Mouse (Mus musculus) CH12.LX (cell line): Measurements from ENCODE around the gene Hand1. TPM values are rescaled to one million over a fixed set of nuclear protein-coding genes. Genes with fewer than 3 reads are reported as not detected.
A peak's percentile ranks its signal among the peaks of the same experiment; 100 is the strongest.
"Not testable (repeated sequence)": the region's sequence is repeated elsewhere in the genome, so short reads cannot be mapped to it uniquely, and the experiment has no call there.

Experiments used
- DNase-seq: peaks from one replicate; pipeline ENCODE4 v3.0.0-alpha.2; 2013; ENCODE audit errors: extremely low read depth
- H3K27ac ChIP-seq: 2 replicates; pipeline ENCODE4 v1.5.1; 2012; ENCODE audit warnings: low read depth, mild to moderate bottlenecking, control low read depth, moderate library complexity; ENCODE audit not compliant: insufficient read depth
- H3K27me3 ChIP-seq: replicated peaks from 2 replicates; pipeline ENCODE3; 2012; ENCODE audit warnings: inconsistent platforms
- H3K36me3 ChIP-seq, 2 experiments: replicated peaks in 1 of 2; 2 replicates each; pipeline versions ENCODE3 to v1.6.1; 2012; ENCODE audit warnings: inconsistent platforms in 1 of 2, low read length in 1 of 2, mild to moderate bottlenecking in 1 of 2, mixed read lengths in 1 of 2, moderate library complexity in 1 of 2; ENCODE audit not compliant: control insufficient read depth in 1 of 2, insufficient read depth in 1 of 2
- H3K4me1 ChIP-seq, 2 experiments: 2 replicates each; pipeline ENCODE4 v1.6.1; 2012; ENCODE audit warnings: inconsistent platforms in 1 of 2, moderate library complexity in 1 of 2; ENCODE audit not compliant: insufficient read depth in 2 of 2, control insufficient read depth in 1 of 2
- H3K4me2 ChIP-seq: 2 replicates; pipeline ENCODE4 v1.6.1; 2012; ENCODE audit warnings: low read depth, mild to moderate bottlenecking, control low read depth; ENCODE audit not compliant: poor library complexity, insufficient read depth, severe bottlenecking
- H3K4me3 ChIP-seq, 3 experiments: fragments of 150-350 bp in 1 of 3; sonication (generic) in 1 of 3; replicated peaks in 1 of 3; 2 replicates each; pipeline versions ENCODE3 to v1.5.1; 2011 to 2012; ENCODE audit warnings: low read depth in 2 of 3, low read length in 2 of 3, mild to moderate bottlenecking in 2 of 3, moderate library complexity in 2 of 3, control low read depth in 1 of 3, improper control_type of control experiment in 1 of 3, inconsistent platforms in 1 of 3, mixed read lengths in 1 of 3; ENCODE audit not compliant: poor library complexity in 1 of 3
- H3K79me2 ChIP-seq: replicated peaks from 2 replicates; pipeline ENCODE4 v1.6.1; 2012; ENCODE audit warnings: mild to moderate bottlenecking, moderate library complexity; ENCODE audit not compliant: control insufficient read depth, poor library complexity, insufficient read depth, severe bottlenecking; ENCODE audit errors: extremely low read depth
- H3K9ac ChIP-seq: 2 replicates; pipeline ENCODE4 v1.6.1; 2012; ENCODE audit warnings: low read depth, mild to moderate bottlenecking, control low read depth, moderate library complexity; ENCODE audit not compliant: insufficient read depth
- H3K9me3 ChIP-seq: replicated peaks from 2 replicates; pipeline ENCODE3; 2012; ENCODE audit warnings: low read length, inconsistent platforms, mixed read lengths
- BHLHE40 ChIP-seq: IDR thresholded peaks from 2 replicates; pipeline ENCODE4 v1.6.1; 2011; ENCODE audit warnings: mild to moderate bottlenecking, low read depth, low read length, improper control_type of control experiment
- CHD1 ChIP-seq: IDR thresholded peaks from 2 replicates; pipeline ENCODE4 v1.6.1; 2012; ENCODE audit warnings: low read depth, low read length, improper control_type of control experiment, inconsistent platforms
- CHD2 ChIP-seq: IDR thresholded peaks from 2 replicates; pipeline ENCODE4 v1.6.1; 2011; ENCODE audit warnings: low read length, improper control_type of control experiment
- CTCF ChIP-seq, 2 experiments: IDR thresholded peaks in 1 of 2; conservative IDR thresholded peaks in 1 of 2; 2 replicates each; pipeline ENCODE4 v1.5.1; 2011 to 2012; ENCODE audit warnings: low read depth in 2 of 2, low read length in 2 of 2, improper control_type of control experiment in 1 of 2, inconsistent platforms in 1 of 2, mild to moderate bottlenecking in 1 of 2, moderate library complexity in 1 of 2
- E2F4 ChIP-seq: IDR thresholded peaks from 2 replicates; pipeline ENCODE4 v1.6.1; 2011; ENCODE audit warnings: low read depth, low read length, improper control_type of control experiment; ENCODE audit not compliant: insufficient replicate concordance
- EP300 ChIP-seq: IDR thresholded peaks from 2 replicates; pipeline ENCODE4 v1.6.1; 2011; ENCODE audit warnings: low read length, improper control_type of control experiment
- IRF4 ChIP-seq: IDR thresholded peaks from 2 replicates; pipeline ENCODE4 v1.6.1; 2014; ENCODE audit warnings: low read depth, mild to moderate bottlenecking, inconsistent platforms, low read length, improper control_type of control experiment
- JUND ChIP-seq: conservative IDR thresholded peaks from 2 replicates; pipeline ENCODE4 v1.6.1; 2011; ENCODE audit warnings: low read depth, low read length, improper control_type of control experiment
- MAX ChIP-seq: IDR thresholded peaks from 2 replicates; pipeline ENCODE4 v1.6.1; 2011; ENCODE audit warnings: low read length, improper control_type of control experiment
- NELFE ChIP-seq: IDR thresholded peaks from 2 replicates; pipeline ENCODE4 v1.6.1; 2011; ENCODE audit warnings: low read depth, low read length, improper control_type of control experiment
- POLR2A ChIP-seq: IDR thresholded peaks from 2 replicates; pipeline ENCODE4 v1.6.1; 2011; ENCODE audit warnings: low read depth, mild to moderate bottlenecking, improper control_type of control experiment, low read length
- RAD21 ChIP-seq: IDR thresholded peaks from 2 replicates; pipeline ENCODE4 v1.6.1; 2011; ENCODE audit warnings: low read depth, mild to moderate bottlenecking, low read length, improper control_type of control experiment, moderate library complexity
- SIN3A ChIP-seq: IDR thresholded peaks from 2 replicates; pipeline ENCODE4 v1.6.1; 2012; ENCODE audit warnings: low read length, improper control_type of control experiment, inconsistent platforms
- TBP ChIP-seq: conservative IDR thresholded peaks from 2 replicates; pipeline ENCODE4 v1.6.1; 2011; ENCODE audit warnings: low read depth, low read length, improper control_type of control experiment
- ZNF384 ChIP-seq: IDR thresholded peaks from 2 replicates; pipeline ENCODE4 v1.6.1; 2012; ENCODE audit warnings: low read depth, low read length, improper control_type of control experiment, inconsistent platforms
- dilution Hi-C: fragments of 300-500 bp; cut with MboI; formaldehyde crosslinking; loops from 2 replicates; pipeline ENCODE4 v1.14.3; 2020; ENCODE audit warnings: low sequenced_read_pairs; ENCODE audit not compliant: extremely low pct_unique_long_range_greater_than_20kb, extremely low pct_ligation_motif_present
- in situ Hi-C: fragments of 300-500 bp; cut with MboI; formaldehyde crosslinking; loops from 3 replicates; pipeline ENCODE4 v1.14.3; 2019; ENCODE audit warnings: low sequenced_read_pairs, low pct_ligation_motif_present, low pct_unique_long_range_greater_than_20kb, mixed read lengths
- polyA plus RNA-seq: library from polyadenylated mRNA; unstranded; fragments of >175 nt; gene quantifications from 2 replicates; pipeline ENCODE4 v1.2.1, GENCODE M21; 2012; ENCODE audit warnings: low read depth; ENCODE audit not compliant: insufficient read length
- total RNA-seq, 2 experiments: library from RNA; depleted of rRNA; stranded (reverse); fragments of 300-350 nt in 1 of 2; fragments of >200 nt in 1 of 2; gene quantifications; 2 replicates each; pipeline ENCODE4 v1.2.3; 2012 to 2014

Gene Hand1
- total and polyA plus RNA-seq, 3 experiments, result not detected

DNA sequence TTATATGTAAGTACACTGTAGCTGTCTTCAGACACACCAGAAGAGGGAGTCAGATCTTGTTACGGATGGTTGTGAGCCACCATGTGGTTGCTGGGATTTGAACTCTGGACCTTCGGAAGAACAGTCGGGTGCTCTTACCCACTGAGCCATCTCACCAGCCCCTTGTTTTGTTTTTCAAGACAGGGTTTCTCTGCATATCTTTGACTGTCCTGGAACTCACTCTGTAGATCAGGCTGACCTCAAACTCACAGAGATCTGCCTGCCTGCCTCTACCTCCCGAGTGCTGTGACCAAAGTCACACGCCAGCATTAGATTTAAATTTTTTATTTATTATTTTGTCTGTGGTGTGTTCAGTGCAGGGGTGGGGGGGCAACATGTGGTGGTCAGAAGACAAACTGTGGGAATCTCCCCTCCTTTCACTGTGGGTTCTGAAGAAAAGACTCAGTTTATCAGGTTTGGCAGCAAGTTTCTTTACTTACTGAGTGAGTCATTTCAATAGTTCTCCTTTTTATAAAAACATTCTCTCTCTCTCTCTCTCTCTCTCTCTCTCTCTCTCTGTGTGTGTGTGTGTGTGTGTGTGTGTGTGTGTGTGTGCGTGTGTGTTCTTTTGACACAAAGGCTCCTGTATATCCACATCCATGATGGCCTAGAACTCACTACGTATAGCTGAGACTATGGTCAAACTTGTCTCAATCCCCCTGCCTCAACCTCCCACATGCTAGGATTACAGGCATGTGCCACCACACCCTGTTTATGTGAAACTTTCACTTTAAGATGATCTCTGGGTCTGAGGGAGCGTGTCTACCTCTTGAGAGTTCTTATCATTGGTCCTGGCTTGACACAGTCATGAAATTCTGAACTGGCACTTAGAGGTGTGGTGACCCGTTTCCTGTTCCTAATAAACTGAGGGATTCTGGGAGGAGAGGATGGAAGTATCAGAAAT, 14.1 kb upstream of the Hand1 start:
- dilution Hi-C loops, H3K4me2 ChIP-seq, H3K9me3 ChIP-seq, H3K36me3 ChIP-seq, H3K9ac ChIP-seq, H3K4me3 ChIP-seq, H3K27ac ChIP-seq, DNase-seq, in situ Hi-C loops, H3K79me2 ChIP-seq: not testable (repeated sequence)
- Histone ChIP-seq H3K4me1 (peaks cover 3 to 12% of the 10 kb centered on the region in 2 experiments; a peak in 3 of 4 replicates), H3K27me3 (peaks cover 68% of the 10 kb centered on the region)
- TF ChIP-seq EP300 (0 out of 2 replicates have a peak, but pooled peaks have one; percentile 32), BHLHE40 (0 out of 2 replicates have a peak, but pooled peaks have one; percentile 10), IRF4 (peak; percentile 72), TBP (0 out of 2 replicates have a peak, but pooled peaks have one; percentile 16), JUND (peak; percentile 70)

DNA sequence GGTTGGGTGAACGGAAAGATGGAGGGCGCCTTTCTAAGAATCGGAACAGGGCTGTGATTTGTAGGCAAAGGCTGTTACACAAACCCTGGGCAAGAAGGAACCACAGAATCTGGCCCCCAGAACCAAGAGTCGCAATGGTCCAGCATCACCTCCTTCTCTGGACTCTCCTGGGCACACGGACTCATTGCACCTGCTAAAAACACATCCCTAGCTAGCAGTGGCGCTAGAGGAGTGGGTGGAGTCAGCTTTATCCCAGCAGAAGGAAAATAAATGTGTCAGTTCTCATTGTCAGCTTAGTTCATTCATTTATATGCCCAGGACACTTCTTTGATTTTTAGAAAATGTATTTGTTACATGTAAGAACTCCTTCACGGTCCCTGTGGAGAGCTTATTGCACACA, 8.8 kb upstream of the Hand1 start:
- Histone ChIP-seq H3K9ac (no peak overlapping the region), H3K27me3 (peaks cover 79% of the 10 kb centered on the region), H3K36me3 (no peaks in the 10 kb centered on the region), H3K79me2 (no peaks in the 10 kb centered on the region), H3K4me1 (no peaks in the 10 kb centered on the region), H3K9me3 (no peaks in the 10 kb centered on the region), H3K27ac (no peak overlapping the region), H3K4me3 (no peak overlapping the region), H3K4me2 (no peak overlapping the region)
- TF ChIP-seq SIN3A (no peak), E2F4 (no peak), CHD2 (no peak), CTCF (conservative IDR thresholded peaks at IDR 0.05 in 1 of 2, IDR thresholded peaks at IDR 0.05 in 1 of 2; ENCODE audit: low read depth in 2 of 2, low read length in 2 of 2) (no peak), POLR2A (no peak), CHD1 (no peak), MAX (no peak), EP300 (no peak), TBP (no peak), NELFE (no peak), RAD21 (no peak), JUND (no peak), ZNF384 (no peak)
- dilution Hi-C loops (no loop called here), in situ Hi-C loops (no loop called here)
- no peak for DNase-seq
